Mouse (Mus musculus) limb, embryonic 11.5 days (tissue): ENCODE measurements around the gene Tril. TPM values are rescaled to one million over a fixed set of nuclear protein-coding genes. Genes with fewer than 3 reads are reported as not detected.

Experiments
- ATAC-seq: fragments of 200-750 bp; cut with Nextera tagmentation; 2 replicates; pipeline ENCODE4 v1.8.0; 2017; ENCODE audit warnings: low read depth; ENCODE audit not compliant: insufficient number of reproducible peaks, low FRiP score, low TSS enrichment
- DNase-seq: peaks from one replicate; pipeline ENCODE4 v3.0.0-alpha.2; 2015; ENCODE audit warnings: low spot score
- H3K27ac ChIP-seq: fragments of 300-500 bp; sonication (generic); replicated peaks from 2 replicates; pipeline ENCODE4 v1.5.1; 2014; ENCODE audit warnings: low read depth, mild to moderate bottlenecking, low read length
- H3K27me3 ChIP-seq: fragments of 300-500 bp; sonication (generic); 2 replicates; pipeline ENCODE4 v1.6.1; 2014; ENCODE audit warnings: mild to moderate bottlenecking, low read length, mixed read lengths; ENCODE audit not compliant: control insufficient read depth, insufficient read depth
- H3K36me3 ChIP-seq: fragments of 300-500 bp; sonication (generic); 2 replicates; pipeline ENCODE4 v1.6.1; 2014; ENCODE audit warnings: mild to moderate bottlenecking, low read length, moderate library complexity, mixed read lengths; ENCODE audit not compliant: control insufficient read depth, insufficient read depth
- H3K4me1 ChIP-seq: fragments of 300-500 bp; sonication (generic); 2 replicates; pipeline ENCODE4 v1.6.1; 2014; ENCODE audit warnings: low read length, mixed read lengths; ENCODE audit not compliant: control insufficient read depth, insufficient read depth
- H3K4me2 ChIP-seq: fragments of 300-500 bp; sonication (generic); 2 replicates; pipeline ENCODE4 v1.6.1; 2014; ENCODE audit warnings: low read depth, mild to moderate bottlenecking, moderate library complexity; ENCODE audit not compliant: severe bottlenecking
- H3K4me3 ChIP-seq: fragments of 300-500 bp; sonication (generic); 2 replicates; pipeline ENCODE4 v1.5.1; 2014; ENCODE audit warnings: low read depth, low read length
- H3K9ac ChIP-seq: fragments of 300-500 bp; sonication (generic); 2 replicates; pipeline ENCODE4 v1.6.1; 2014; ENCODE audit warnings: mild to moderate bottlenecking, low read length
- H3K9me3 ChIP-seq: fragments of 300-500 bp; sonication (generic); 2 replicates; pipeline ENCODE4 v1.6.1; 2016; ENCODE audit warnings: low read length; ENCODE audit not compliant: control insufficient read depth
- WGBS: fragments of 180-500 bp; shearing (Covaris S2); extraction: QIAGEN DNeasy Blood & Tissue Kit; methylation state at CpG from one replicate; pipeline ENCODE4 v1.1.7; 2014; 5-methylcytosine and 5-hydroxymethylcytosine counted together
- polyA plus RNA-seq: library from polyadenylated mRNA; unstranded; fragments of >200 nt; fragmentation: Nextera tagmentation; extraction: Ambion mirVana; gene quantifications from 2 replicates; pipeline ENCODE4 v1.2.1, GENCODE M21; 2014

Tril gene
- polyA plus RNA-seq: 48.1 and 62.8 TPM in 2 replicates

- Histone ChIP-seq H3K4me2 (peak within 1 kb of the TSS; percentile 80), H3K9ac (peak within 1 kb of the TSS; percentile 93), H3K9me3 (no peaks in the 10 kb centered on the region), H3K4me3 (peak within 1 kb of the TSS; percentile 72), H3K27me3 (no peaks in the 10 kb centered on the region), H3K36me3 (no peaks in the 10 kb centered on the region; the same call in 1 of the 2 replicates), H3K27ac (peak within 1 kb of the TSS; percentile 96), H3K4me1 (peaks cover 18% of the 10 kb centered on the region)
- WGBS: under 1% methylated on average over 43 of the region's 43 CpGs
- ATAC-seq (peak; percentile 80; the same call in 1 of the 2 replicates), DNase-seq (peak; percentile 89)
Observed at GRCm38 (mm10) chr6:53820486-53820985, at the start of gene Tril. Tril (minus strand) TSS chr6:53820830.

GRCm38 (mm10) chr6:53863011-53863410 is 42.4 kb upstream of the Tril start:
- DNase-seq (no peak), ATAC-seq (no peak)
- no peaks in the 10 kb centered on the region for H3K36me3 ChIP-seq
- H3K4me3 ChIP-seq: no peak overlapping the region
- no peak overlapping the region for H3K4me2 ChIP-seq
- H3K9ac ChIP-seq: no peak overlapping the region
- H3K27me3 ChIP-seq: no peaks in the 10 kb centered on the region
- H3K27ac ChIP-seq: no peak overlapping the region
- H3K9me3 ChIP-seq: no peaks in the 10 kb centered on the region
- 84% methylated on average over 2 of the region's 2 CpGs for WGBS
- H3K4me1 ChIP-seq: no peaks in the 10 kb centered on the region

GRCm38 (mm10) chr6:53859106-53859505 is 38.5 kb upstream of the Tril start:
- H3K9ac ChIP-seq: no peak overlapping the region
- no peaks in the 10 kb centered on the region for H3K4me1 ChIP-seq
- H3K9me3 ChIP-seq: no peaks in the 10 kb centered on the region
- ATAC-seq (no peak), DNase-seq (no peak)
- WGBS: 47% methylated on average over 1 of the region's 1 CpGs
- H3K4me3 ChIP-seq: no peak overlapping the region
- no peaks in the 10 kb centered on the region for H3K36me3 ChIP-seq
- H3K4me2 ChIP-seq: no peak overlapping the region
- H3K27me3 ChIP-seq: no peaks in the 10 kb centered on the region
- no peak overlapping the region for H3K27ac ChIP-seq

GRCm38 (mm10) chr6:53857822-53858221 is 37.2 kb upstream of the Tril start:
- 82% methylated on average over 7 of the region's 7 CpGs for WGBS
- Histone ChIP-seq H3K4me3 (no peak overlapping the region), H3K4me1 (no peaks in the 10 kb centered on the region), H3K9ac (no peak overlapping the region), H3K36me3 (no peaks in the 10 kb centered on the region), H3K9me3 (no peaks in the 10 kb centered on the region), H3K27ac (no peak overlapping the region), H3K4me2 (no peak overlapping the region), H3K27me3 (no peaks in the 10 kb centered on the region)
- no peak for DNase-seq
- no peak for ATAC-seq

- Histone ChIP-seq H3K27me3 (no peaks in the 10 kb centered on the region), H3K36me3 (no peaks in the 10 kb centered on the region), H3K4me3 (no peak overlapping the region), H3K27ac (no peak overlapping the region), H3K4me1 (no peaks in the 10 kb centered on the region), H3K9ac (no peak overlapping the region), H3K9me3 (no peaks in the 10 kb centered on the region), H3K4me2 (no peak overlapping the region)
- DNase-seq (no peak), ATAC-seq (no peak)
- WGBS: 88% methylated on average over 2 of the region's 2 CpGs
Observed at GRCm38 (mm10) chr6:53856775-53857174, 36.1 kb upstream of the Tril start.

- Histone ChIP-seq H3K27ac (no peak overlapping the region), H3K36me3 (no peaks in the 10 kb centered on the region), H3K9me3 (no peaks in the 10 kb centered on the region), H3K9ac (no peak overlapping the region), H3K4me2 (no peak overlapping the region), H3K4me1 (no peaks in the 10 kb centered on the region), H3K4me3 (no peak overlapping the region), H3K27me3 (no peaks in the 10 kb centered on the region)
- WGBS: 86% methylated on average over 12 of the region's 12 CpGs
- no peak for DNase-seq
- no peak for ATAC-seq
Observed at GRCm38 (mm10) chr6:53854971-53855856, 34.6 kb upstream of the Tril start.

GRCm38 (mm10) chr6:53854226-53854625 is 33.6 kb upstream of the Tril start:
- Histone ChIP-seq H3K4me2 (no peak overlapping the region), H3K27ac (no peak overlapping the region), H3K27me3 (no peaks in the 10 kb centered on the region), H3K4me1 (no peaks in the 10 kb centered on the region), H3K36me3 (no peaks in the 10 kb centered on the region), H3K9me3 (no peaks in the 10 kb centered on the region), H3K4me3 (no peak overlapping the region), H3K9ac (no peak overlapping the region)
- WGBS: 87% methylated on average over 2 of the region's 2 CpGs
- ATAC-seq: no peak
- DNase-seq: no peak

- Histone ChIP-seq H3K27me3 (no peaks in the 10 kb centered on the region), H3K36me3 (no peaks in the 10 kb centered on the region), H3K4me1 (no peaks in the 10 kb centered on the region), H3K9ac (no peak overlapping the region), H3K9me3 (no peaks in the 10 kb centered on the region), H3K4me3 (no peak overlapping the region), H3K4me2 (no peak overlapping the region), H3K27ac (no peak overlapping the region)
- no peak for DNase-seq
- no peak for ATAC-seq
- 56% methylated on average over 3 of the region's 3 CpGs for WGBS
Observed at GRCm38 (mm10) chr6:53853546-53853945, 32.9 kb upstream of the Tril start.
